Mouse (Mus musculus): Measurements from ENCODE around the gene Adh7.

- TF ChIP-seq CTCF (conservative IDR thresholded peaks at IDR 0.05; ENCODE audit: insufficient read depth, insufficient read length, low read depth, low read length) (no peak), POLR2A (IDR thresholded peaks at IDR 0.05; ENCODE audit: low read depth, low read length) (no peak)
Observed at GRCm38 (mm10) chr3:138270507-138270906, 52.9 kb downstream of the Adh7 start.

Data from kidney, adult 2 months (tissue).